ENCODE assay signal across 22 mouse cellular contexts in the genomic region with DNA sequence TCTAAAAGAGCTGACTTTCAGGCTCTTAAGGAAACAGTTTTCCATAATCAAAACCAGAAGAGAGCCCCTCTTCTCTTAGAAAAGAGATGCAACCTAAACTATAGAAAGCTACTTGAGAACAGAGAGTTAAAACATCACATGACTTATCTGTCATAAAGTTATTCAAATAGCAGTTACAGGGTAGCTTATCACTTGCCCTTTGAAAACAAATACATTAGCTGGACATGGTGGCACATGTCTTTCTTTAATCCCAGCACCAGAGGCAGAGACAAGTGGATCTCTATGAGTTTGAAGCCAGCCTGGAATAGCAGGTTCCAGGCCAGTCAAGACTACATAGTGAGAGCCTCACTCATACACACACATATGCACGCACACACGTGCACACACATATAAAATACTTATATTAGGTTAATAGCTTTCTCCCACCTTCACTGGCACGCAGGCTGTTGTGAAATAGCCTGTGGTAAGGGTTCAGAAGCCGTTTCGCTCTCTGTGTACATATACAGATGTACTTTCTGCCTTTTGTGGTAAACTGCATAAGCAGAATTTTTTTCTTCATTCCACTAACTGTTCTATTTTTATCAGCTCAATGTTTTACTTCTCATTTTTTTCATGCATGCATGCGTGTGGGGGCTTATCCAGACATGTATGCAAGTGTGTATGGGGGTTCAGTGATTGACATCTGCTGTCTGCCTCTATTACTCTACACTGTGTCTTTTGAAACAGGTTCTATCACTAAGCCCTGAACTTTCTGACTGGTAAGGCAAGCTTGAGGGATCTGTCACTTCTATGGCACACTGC.
A peak's percentile ranks its signal among the peaks of the same experiment; 100 is the strongest.
DNase-seq lines count a peak whose midpoint lies in the region; ATAC-seq lines count a peak whose summit lies in the region.
"Had no signal": no experiment of that assay in that cellular context is flagged by ENCODE, and none has a peak within 500 bp of the region (broad histone marks: within the 10 kb centered on the region; RNA-seq: fewer than 3 reads in every experiment).

No protein-coding gene starts in this region.

- H3K9me3 ChIP-seq in forebrain, embryonic 16.5 days (ENCODE audit: control insufficient read depth, low read length), result no peaks in the 10 kb centered on the region
- H3K9me3 ChIP-seq: forebrain, embryonic 10.5 days; hindbrain, embryonic 12.5 days; midbrain, embryonic 12.5 days; neural tube, embryonic 15.5 days had no signal

- peak; percentile 54 for DNase-seq in heart, adult 11 months
- DNase-seq in heart, postnatal 4 days, result no peak
- DNase-seq in 416B (ENCODE audit: low read depth), result peak; percentile 10
- no peak for DNase-seq in adrenal gland, postnatal 4 days (ENCODE audit: low spot score in 2 of 2)
- DNase-seq in cerebellum, postnatal 25 days, result no peak
- DNase-seq: adrenal gland, adult 2 months; cerebellum, adult 8-10 months; forebrain, postnatal 0 days; gastrocnemius, postnatal 14 days; heart, postnatal 10 days; kidney, adult 2 months; lung, adult 18-20 months; thymus, postnatal 14 days had no signal

- no peaks in the 10 kb centered on the region for H3K4me1 ChIP-seq in forebrain, embryonic 16.5 days (replicated peaks; ENCODE audit: control insufficient read depth, insufficient read depth, low read length)
- H3K4me1 ChIP-seq: forebrain, embryonic 10.5 days; hindbrain, embryonic 12.5 days; midbrain, embryonic 12.5 days; neural tube, embryonic 15.5 days had no signal

- no peak overlapping the region for H3K9ac ChIP-seq in forebrain, embryonic 16.5 days (replicated peaks; ENCODE audit: low read depth, low read length)
- H3K9ac ChIP-seq: forebrain, postnatal 0 days; hindbrain, embryonic 12.5 days; midbrain, embryonic 12.5 days; neural tube, embryonic 15.5 days had no signal

- no peak overlapping the region for H3K27ac ChIP-seq in forebrain, embryonic 16.5 days (ENCODE audit: low read length)
- H3K27ac ChIP-seq: forebrain, embryonic 10.5 days; hindbrain, embryonic 12.5 days; kidney, postnatal 0 days; midbrain, embryonic 12.5 days; neural tube, embryonic 15.5 days had no signal

- H3K4me2 ChIP-seq in forebrain, embryonic 16.5 days (ENCODE audit: low read length), result no peak overlapping the region
- H3K4me2 ChIP-seq: hindbrain, embryonic 12.5 days; midbrain, embryonic 12.5 days; neural tube, embryonic 15.5 days had no signal

- peak; percentile 69 for ATAC-seq in common myeloid progenitor, adult 5-6 weeks (replicated peaks; ENCODE audit: low read depth, poor library complexity, severe bottlenecking)
- ATAC-seq in megakaryocyte, adult 5-6 weeks (ENCODE audit: poor library complexity, severe bottlenecking), result peak; percentile 72
- ATAC-seq in forebrain, embryonic 16.5 days, result no peak
- ATAC-seq: forebrain, postnatal 0 days; Patski had no signal

- WGBS in forebrain, embryonic 16.5 days, result 96% methylated on average over 6 of the region's 6 CpGs

- no peaks in the 10 kb centered on the region for H3K27me3 ChIP-seq in forebrain, embryonic 16.5 days (replicated peaks; ENCODE audit: control insufficient read depth, insufficient read depth, low read length)
- H3K27me3 ChIP-seq: hindbrain, embryonic 12.5 days; midbrain, embryonic 12.5 days; neural tube, embryonic 15.5 days; Patski had no signal

- no peak overlapping the region for H3K4me3 ChIP-seq in forebrain, embryonic 16.5 days (replicated peaks; ENCODE audit: low read length)
- H3K4me3 ChIP-seq: forebrain, embryonic 10.5 days; hindbrain, embryonic 12.5 days; midbrain, embryonic 12.5 days; neural tube, embryonic 15.5 days had no signal

- H3K36me3 ChIP-seq in forebrain, embryonic 16.5 days (ENCODE audit: control insufficient read depth, insufficient read depth), result peaks cover 19% of the 10 kb centered on the region

Comparison
In these comparisons a context has a peak if more than half of its experiments do, and no peak if none do; other contexts are left out.
1. DNase-seq: peak in heart, adult 11 months (single experiment) and 416B (single experiment); none in heart, postnatal 4 days (single experiment), adrenal gland, postnatal 4 days (0 of 2) and cerebellum, postnatal 25 days (0 of 2).